Mouse (Mus musculus): Measurements from ENCODE around the gene Prox1. TPM values are rescaled to one million over a fixed set of nuclear protein-coding genes. Genes with fewer than 3 reads are reported as not detected.

The Prox1 gene
- polyA plus RNA-seq, 1 experiment: not detected

DNA sequence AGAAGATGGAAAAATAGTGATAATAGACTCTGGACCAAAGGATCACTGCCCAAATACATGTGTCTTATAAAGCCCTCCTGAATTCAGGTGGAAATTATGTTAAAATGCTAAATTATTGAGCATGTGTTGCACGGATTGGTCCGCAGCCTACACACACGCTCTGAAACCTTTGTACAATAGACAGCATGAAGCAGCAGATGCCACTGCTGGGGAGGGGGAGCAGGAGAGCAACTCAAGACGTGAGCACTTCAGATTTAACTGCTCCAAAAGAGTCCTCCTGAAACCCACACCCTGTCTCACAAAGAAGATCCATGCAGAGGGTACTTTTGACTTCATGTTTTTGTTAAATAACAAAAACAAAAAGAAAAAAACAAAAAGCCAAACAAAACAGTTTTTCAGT lies 5.0 kb downstream of the Prox1 start:
- H3K4me3 ChIP-seq (ENCODE audit: insufficient read depth, low read length): no peak overlapping the region
- TF ChIP-seq CTCF (IDR thresholded peaks at IDR 0.05; ENCODE audit: low read depth, low read length) (no peak), POLR2A (IDR thresholded peaks at IDR 0.05; ENCODE audit: borderline replicate concordance, low read depth, low read length) (no peak)
- no peak overlapping the region for H3K27ac ChIP-seq (ENCODE audit: insufficient read depth, low read depth, low read length)
- no peaks in the 10 kb centered on the region for H3K4me1 ChIP-seq (ENCODE audit: control insufficient read depth, insufficient read depth, low read length)

DNA sequence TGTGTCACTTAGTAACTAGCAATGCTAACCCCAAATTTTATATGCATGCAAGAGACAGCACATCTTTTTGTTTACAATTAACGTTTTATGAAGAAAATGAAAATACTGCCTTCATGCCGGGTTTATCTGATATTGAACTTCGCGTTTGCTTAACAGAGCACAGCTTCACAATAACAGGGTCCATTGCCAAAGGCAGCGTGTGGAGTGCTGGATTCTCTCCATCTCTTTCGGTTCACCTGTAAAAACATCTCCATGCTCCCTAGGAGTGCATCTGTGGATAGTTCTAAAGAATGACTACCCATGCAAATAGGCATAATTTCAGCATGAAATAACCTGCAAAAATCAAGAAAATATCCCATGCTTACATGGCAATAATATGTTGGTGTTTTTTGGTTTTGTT lies 7.0 kb downstream of the Prox1 start:
- TF ChIP-seq CTCF (IDR thresholded peaks at IDR 0.05; ENCODE audit: low read depth, low read length) (no peak), POLR2A (IDR thresholded peaks at IDR 0.05; ENCODE audit: borderline replicate concordance, low read depth, low read length) (no peak)
- Histone ChIP-seq H3K4me3 (ENCODE audit: insufficient read depth, low read length) (no peak overlapping the region), H3K4me1 (ENCODE audit: control insufficient read depth, insufficient read depth, low read length) (no peaks in the 10 kb centered on the region)

GRCm38 (mm10) chr1:190161708-190162465 lies 8.6 kb downstream of the Prox1 start:
- no peak for TF ChIP-seq CTCF (IDR thresholded peaks at IDR 0.05; ENCODE audit: low read depth, low read length)
- TF ChIP-seq POLR2A (IDR thresholded peaks at IDR 0.05; ENCODE audit: borderline replicate concordance, low read depth, low read length): no peak
- Histone ChIP-seq H3K27ac (ENCODE audit: insufficient read depth, low read depth, low read length) (no peak overlapping the region), H3K4me3 (ENCODE audit: insufficient read depth, low read length) (no peak overlapping the region), H3K4me1 (ENCODE audit: control insufficient read depth, insufficient read depth, low read length) (no peaks in the 10 kb centered on the region)

More for the DNA sequence above, 7.0 kb downstream of the Prox1 start:
- H3K27ac ChIP-seq (ENCODE audit: insufficient read depth, low read depth, low read length): no peak overlapping the region

GRCm38 (mm10) chr1:190161288-190161687 lies 9.2 kb downstream of the Prox1 start:
- Histone ChIP-seq H3K4me3 (ENCODE audit: insufficient read depth, low read length) (no peak overlapping the region), H3K4me1 (ENCODE audit: control insufficient read depth, insufficient read depth, low read length) (no peaks in the 10 kb centered on the region), H3K27ac (ENCODE audit: insufficient read depth, low read depth, low read length) (no peak overlapping the region)
- no peak for TF ChIP-seq POLR2A (IDR thresholded peaks at IDR 0.05; ENCODE audit: borderline replicate concordance, low read depth, low read length)
- no peak for TF ChIP-seq CTCF (IDR thresholded peaks at IDR 0.05; ENCODE audit: low read depth, low read length)

- H3K4me1 ChIP-seq (ENCODE audit: control insufficient read depth, insufficient read depth, low read length): no peaks in the 10 kb centered on the region
- no peak overlapping the region for H3K4me3 ChIP-seq (ENCODE audit: insufficient read depth, low read length)
- TF ChIP-seq POLR2A (IDR thresholded peaks at IDR 0.05; ENCODE audit: borderline replicate concordance, low read depth, low read length) (no peak), CTCF (IDR thresholded peaks at IDR 0.05; ENCODE audit: low read depth, low read length) (no peak)
- H3K27ac ChIP-seq (ENCODE audit: insufficient read depth, low read depth, low read length): no peak overlapping the region
Measured at GRCm38 (mm10) chr1:190159457-190159856, 11.1 kb downstream of the Prox1 start.

DNA sequence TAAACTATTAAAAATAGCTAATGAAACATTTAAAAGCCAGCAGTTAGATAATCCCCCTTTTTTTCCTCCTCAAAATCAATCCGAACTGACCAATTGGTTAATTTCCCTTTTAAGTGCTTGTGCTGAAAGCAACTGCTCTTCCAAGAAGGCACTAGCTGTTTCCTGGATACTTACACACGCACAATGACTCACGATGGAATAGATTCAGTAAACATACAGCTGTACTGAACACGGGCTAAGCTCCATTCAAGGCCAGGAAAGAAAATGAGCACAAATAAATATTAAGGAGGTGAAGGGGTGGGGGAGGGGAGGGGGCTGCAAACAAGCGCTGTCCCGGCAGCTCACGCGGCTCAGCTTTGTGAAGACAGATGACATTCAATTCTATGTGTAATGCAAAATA lies 14.8 kb downstream of the Prox1 start:
- Histone ChIP-seq H3K27ac (ENCODE audit: insufficient read depth, low read depth, low read length) (no peak overlapping the region), H3K4me1 (ENCODE audit: control insufficient read depth, insufficient read depth, low read length) (no peaks in the 10 kb centered on the region), H3K4me3 (ENCODE audit: insufficient read depth, low read length) (no peak overlapping the region)
- TF ChIP-seq CTCF (IDR thresholded peaks at IDR 0.05; ENCODE audit: low read depth, low read length) (no peak), POLR2A (IDR thresholded peaks at IDR 0.05; ENCODE audit: borderline replicate concordance, low read depth, low read length) (no peak)

DNA sequence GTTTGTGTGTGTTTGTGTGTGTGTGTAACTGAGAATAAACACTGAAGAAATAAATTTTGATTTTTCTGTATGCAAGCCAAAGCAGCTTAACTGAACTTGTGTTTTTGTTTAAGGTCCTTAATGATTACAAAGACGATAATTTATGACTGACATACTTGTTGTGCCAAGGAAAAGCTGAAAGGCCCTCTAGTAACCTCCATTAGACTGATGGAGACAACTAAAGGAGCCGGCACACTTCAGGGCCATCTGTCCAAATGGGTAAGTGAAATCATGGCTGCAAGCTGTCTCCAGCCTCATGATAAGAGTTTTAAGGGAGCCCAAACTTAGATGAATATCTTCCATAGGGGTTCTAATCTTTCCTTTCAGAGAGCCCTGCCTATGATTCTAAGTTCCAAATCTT lies 15.5 kb downstream of the Prox1 start:
- no peaks in the 10 kb centered on the region for H3K4me1 ChIP-seq (ENCODE audit: control insufficient read depth, insufficient read depth, low read length)
- H3K27ac ChIP-seq (ENCODE audit: insufficient read depth, low read depth, low read length): no peak overlapping the region
- TF ChIP-seq CTCF (IDR thresholded peaks at IDR 0.05; ENCODE audit: low read depth, low read length) (no peak), POLR2A (IDR thresholded peaks at IDR 0.05; ENCODE audit: borderline replicate concordance, low read depth, low read length) (no peak)
- no peak overlapping the region for H3K4me3 ChIP-seq (ENCODE audit: insufficient read depth, low read length)

GRCm38 (mm10) chr1:190154292-190154691 lies 16.2 kb downstream of the Prox1 start:
- TF ChIP-seq CTCF (IDR thresholded peaks at IDR 0.05; ENCODE audit: low read depth, low read length) (no peak), POLR2A (IDR thresholded peaks at IDR 0.05; ENCODE audit: borderline replicate concordance, low read depth, low read length) (no peak)
- no peak overlapping the region for H3K27ac ChIP-seq (ENCODE audit: insufficient read depth, low read depth, low read length)
- no peaks in the 10 kb centered on the region for H3K4me1 ChIP-seq (ENCODE audit: control insufficient read depth, insufficient read depth, low read length)
- H3K4me3 ChIP-seq (ENCODE audit: insufficient read depth, low read length): no peak overlapping the region

GRCm38 (mm10) chr1:190152603-190153002 lies 17.9 kb downstream of the Prox1 start:
- no peak overlapping the region for H3K27ac ChIP-seq (ENCODE audit: insufficient read depth, low read depth, low read length)
- no peak overlapping the region for H3K4me3 ChIP-seq (ENCODE audit: insufficient read depth, low read length)
- TF ChIP-seq POLR2A (IDR thresholded peaks at IDR 0.05; ENCODE audit: borderline replicate concordance, low read depth, low read length) (no peak), CTCF (IDR thresholded peaks at IDR 0.05; ENCODE audit: low read depth, low read length) (no peak)
- no peaks in the 10 kb centered on the region for H3K4me1 ChIP-seq (ENCODE audit: control insufficient read depth, insufficient read depth, low read length)

- no peak overlapping the region for H3K4me3 ChIP-seq (ENCODE audit: insufficient read depth, low read length)
Measured at GRCm38 (mm10) chr1:190149233-190149741, 21.2 kb downstream of the Prox1 start.

More at GRCm38 (mm10) chr1:190149233-190149741, 21.2 kb downstream of the Prox1 start:
- H3K27ac ChIP-seq (ENCODE audit: insufficient read depth, low read depth, low read length): no peak overlapping the region
- TF ChIP-seq CTCF (IDR thresholded peaks at IDR 0.05; ENCODE audit: low read depth, low read length) (no peak), POLR2A (IDR thresholded peaks at IDR 0.05; ENCODE audit: borderline replicate concordance, low read depth, low read length) (no peak)
- H3K4me1 ChIP-seq (ENCODE audit: control insufficient read depth, insufficient read depth, low read length): no peaks in the 10 kb centered on the region

Measured in bone marrow macrophage, adult 2 months (primary cell).